ENCODE assay signal across 13 mouse cellular contexts in genomic region chr4:149830551-149831192, GRCm38 (mm10). TPM values are rescaled to one million over a fixed set of nuclear protein-coding genes. Genes with fewer than 3 reads are reported as not detected.
DNase-seq lines count a peak whose midpoint lies in the region; ATAC-seq and TF ChIP-seq lines count a peak whose summit lies in the region.
"Had no signal": no experiment of that assay in that cellular context is flagged by ENCODE, and none has a peak within 500 bp of the region (broad histone marks: within the 10 kb centered on the region; RNA-seq: fewer than 3 reads in every experiment).

No protein-coding gene starts in this region.

- TF ChIP-seq POLR2A in lung, adult 2 months (IDR thresholded peaks at IDR 0.05; ENCODE audit: borderline replicate concordance, extremely low read depth, low read depth, low read length): no peak

- H3K9me3 ChIP-seq in limb, embryonic 13.5 days: 0 out of 2 replicates have a peak, but pooled peaks cover 6% of the 10 kb centered on the region
- H3K9me3 ChIP-seq in neural tube, embryonic 15.5 days (replicated peaks): no peaks in the 10 kb centered on the region
- no peaks in the 10 kb centered on the region for H3K9me3 ChIP-seq in kidney, embryonic 16.5 days (ENCODE audit: low read length)

- H3K4me1 ChIP-seq in lung, adult 2 months (ENCODE audit: control insufficient read depth, insufficient read depth, low read length): no peaks in the 10 kb centered on the region
- H3K4me1 ChIP-seq in limb, embryonic 13.5 days: peaks cover 32% of the 10 kb centered on the region
- no peaks in the 10 kb centered on the region for H3K4me1 ChIP-seq in neural tube, embryonic 15.5 days
- no peaks in the 10 kb centered on the region for H3K4me1 ChIP-seq in kidney, embryonic 16.5 days (ENCODE audit: insufficient read depth, low read length)

- intact Hi-C loops in left cerebral cortex, postnatal 14 days (cut with DNase I): no loop called here

- 55% methylated on average over 20 of the region's 20 CpGs for WGBS in lung, adult 2 months
- WGBS in limb, embryonic 13.5 days: 36% methylated on average over 20 of the region's 20 CpGs
- WGBS in neural tube, embryonic 15.5 days: 85% methylated on average over 20 of the region's 20 CpGs
- 69% methylated on average over 20 of the region's 20 CpGs for WGBS in kidney, embryonic 16.5 days

- H3K9ac ChIP-seq in limb, embryonic 13.5 days: peak overlapping the region; percentile 15
- H3K9ac ChIP-seq in neural tube, embryonic 15.5 days (replicated peaks): no peak overlapping the region
- no peak overlapping the region for H3K9ac ChIP-seq in kidney, embryonic 16.5 days (replicated peaks; ENCODE audit: low read length)

- peak; percentile 51 to 79 for DNase-seq in lung, adult 18-20 months
- DNase-seq in lung, adult 2 months: no peak
- peak; percentile 78 to 82 for DNase-seq in heart, adult 9 months (ENCODE audit: low spot score in 2 of 2)
- peak; percentile 51 to 82 for DNase-seq in lung, postnatal 4 days
- DNase-seq in left cerebral cortex, postnatal 14 days (ENCODE audit: low spot score in 2 of 2): no peak
- DNase-seq: cerebellum, adult 9-11 months; right cerebral cortex, postnatal 25 days; thymus, postnatal 25 days had no signal

- no peak overlapping the region for H3K4me3 ChIP-seq in lung, adult 2 months (replicated peaks; ENCODE audit: extremely low read depth, low read depth, low read length)
- no peak overlapping the region for H3K4me3 ChIP-seq in limb, embryonic 13.5 days
- no peak overlapping the region for H3K4me3 ChIP-seq in neural tube, embryonic 15.5 days (replicated peaks)
- no peak overlapping the region for H3K4me3 ChIP-seq in kidney, embryonic 16.5 days (ENCODE audit: low read length)

- peak overlapping the region; percentile 35 for H3K4me2 ChIP-seq in limb, embryonic 13.5 days (replicated peaks)
- H3K4me2 ChIP-seq in neural tube, embryonic 15.5 days: no peak overlapping the region
- no peak overlapping the region for H3K4me2 ChIP-seq in kidney, embryonic 16.5 days (replicated peaks; ENCODE audit: low read depth, low read length)
- H3K4me2 ChIP-seq: liver, embryonic 11.5 days had no signal

- H3K27ac ChIP-seq in limb, embryonic 13.5 days: peak overlapping the region; percentile 79
- no peak overlapping the region for H3K27ac ChIP-seq in neural tube, embryonic 15.5 days (replicated peaks)
- H3K27ac ChIP-seq in kidney, embryonic 16.5 days (ENCODE audit: low read length): no peak overlapping the region
- H3K27ac ChIP-seq: hindbrain, postnatal 0 days had no signal

- H3K27me3 ChIP-seq in limb, embryonic 13.5 days: no peaks in the 10 kb centered on the region
- H3K27me3 ChIP-seq in neural tube, embryonic 15.5 days (replicated peaks): no peaks in the 10 kb centered on the region
- H3K27me3 ChIP-seq in kidney, embryonic 16.5 days (ENCODE audit: insufficient read depth, low read length): no peaks in the 10 kb centered on the region

- no peak for TF ChIP-seq CTCF in lung, adult 2 months (IDR thresholded peaks at IDR 0.05; ENCODE audit: insufficient read depth, low read length)

- ATAC-seq in limb, embryonic 13.5 days (ENCODE audit: low FRiP score, low read depth): no peak; the same call in 1 of the 2 replicates
- ATAC-seq in neural tube, embryonic 15.5 days (ENCODE audit: low FRiP score): no peak
- ATAC-seq in kidney, embryonic 16.5 days (ENCODE audit: low FRiP score, low TSS enrichment): no peak
- ATAC-seq: hindbrain, postnatal 0 days had no signal

- H3K36me3 ChIP-seq in limb, embryonic 13.5 days: no peaks in the 10 kb centered on the region
- no peaks in the 10 kb centered on the region for H3K36me3 ChIP-seq in neural tube, embryonic 15.5 days
- no peaks in the 10 kb centered on the region for H3K36me3 ChIP-seq in kidney, embryonic 16.5 days (ENCODE audit: insufficient read depth, low read length)

RNA-seq across cellular contexts. Expression of gene Slc25a33, which starts 56.6 kb away (rescaled TPM):
- 9.5 and 12.7 TPM in 2 replicates for polyA plus RNA-seq in lung, adult 2 months (2012; rRNA removed)
- 14.4 and 15.5 TPM in 2 replicates for polyA plus RNA-seq in limb, embryonic 13.5 days (2015; fragmentation: Nextera tagmentation; extraction: Ambion mirVana)
- 35.8 and 46.3 TPM in 2 replicates for polyA plus RNA-seq in neural tube, embryonic 15.5 days (2015; fragmentation: Nextera tagmentation; extraction: Ambion mirVana)
- polyA plus RNA-seq in kidney, embryonic 16.5 days (2015; fragmentation: Nextera tagmentation; extraction: Ambion mirVana): 13.9 and 14.2 TPM in 2 replicates
- 10 to 100 TPM; 33.6 to 38.2 TPM for total RNA-seq in left cerebral cortex, postnatal 14 days (2021)

Comparison
In these comparisons a context has a peak if more than half of its experiments do, and no peak if none do; other contexts are left out.
1. DNase-seq: peak in lung, adult 18-20 months (2 of 2), heart, adult 9 months (2 of 2) and lung, postnatal 4 days (2 of 2); none in lung, adult 2 months (single experiment) and left cerebral cortex, postnatal 14 days (0 of 2).